Mouse (Mus musculus) frontal cortex, postnatal 25 days (tissue): ENCODE results near the gene Col16a1.

Experiments
- DNase-seq, 2 experiments: peaks; one replicate each; pipeline ENCODE4 v3.0.0; 2022; ENCODE audit warnings: low spot score in 2 of 2

Gene Col16a1

DNA sequence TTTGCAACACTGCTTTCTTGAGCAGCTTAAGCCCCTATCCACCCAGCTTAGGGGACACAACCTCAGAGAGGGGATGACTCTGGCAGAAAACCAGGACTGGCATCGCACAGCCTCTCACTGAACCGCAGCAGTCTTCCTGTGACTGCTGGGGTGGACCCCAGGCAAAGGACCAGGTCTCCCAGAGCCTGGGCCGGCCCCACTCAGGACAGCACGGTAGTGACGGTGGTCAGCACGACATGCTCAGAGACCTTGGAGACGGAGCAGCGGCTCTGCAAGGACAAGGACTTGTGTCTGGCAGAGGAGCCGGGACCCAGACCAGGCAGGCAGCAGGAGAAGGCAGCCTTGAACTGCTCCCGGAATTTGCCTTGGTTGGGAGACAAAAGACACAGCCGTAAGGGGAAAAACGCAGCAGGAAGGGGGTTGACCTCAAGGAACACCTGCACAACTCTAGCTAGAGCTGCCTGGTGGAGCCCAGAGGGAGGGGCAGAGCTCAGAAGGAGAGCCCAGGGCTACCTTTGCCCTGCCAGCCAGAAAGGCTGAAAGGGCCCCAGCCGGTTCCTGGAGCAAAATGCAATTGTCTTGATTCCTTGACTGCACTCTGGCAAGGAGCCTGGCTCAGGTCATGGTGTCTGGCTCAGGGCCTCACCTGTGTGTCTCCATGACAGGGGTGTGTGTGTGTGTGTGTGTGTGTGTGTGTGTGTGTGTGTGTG is 83.2 kb downstream of the Col16a1 start:
- no peak for DNase-seq

DNA sequence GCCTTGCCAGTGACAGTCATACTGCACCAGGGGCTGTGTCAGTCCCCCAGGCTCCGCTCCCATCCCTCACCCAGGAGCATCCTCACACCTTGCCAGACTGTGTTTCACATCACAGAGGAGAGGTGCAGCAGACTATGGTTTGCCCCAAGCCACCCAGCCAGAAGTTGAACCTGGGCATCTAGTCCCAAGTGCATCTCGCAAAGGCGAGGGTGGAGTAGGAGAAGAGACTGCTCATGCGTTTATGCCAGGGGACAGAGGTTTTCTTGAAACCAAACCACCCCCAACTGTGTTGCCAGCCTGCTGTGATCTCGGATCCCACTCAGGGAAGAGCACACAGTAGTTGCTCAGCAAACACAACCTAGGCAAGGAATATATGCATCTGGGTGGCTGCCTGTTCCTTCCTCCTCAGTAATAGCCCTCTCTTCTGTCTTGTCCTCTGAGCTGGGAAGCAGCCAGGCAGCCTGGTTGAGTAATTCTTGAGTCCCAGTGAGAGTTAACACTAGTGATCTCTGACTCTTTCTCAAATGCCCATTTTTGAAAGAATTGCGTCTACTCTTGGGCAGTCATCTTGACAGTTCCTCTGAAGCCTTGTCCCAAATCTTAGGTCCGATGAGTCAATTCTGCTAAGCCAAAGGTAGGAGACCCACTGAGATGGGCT is 83.9 kb downstream of the Col16a1 start:
- no peak for DNase-seq

DNA sequence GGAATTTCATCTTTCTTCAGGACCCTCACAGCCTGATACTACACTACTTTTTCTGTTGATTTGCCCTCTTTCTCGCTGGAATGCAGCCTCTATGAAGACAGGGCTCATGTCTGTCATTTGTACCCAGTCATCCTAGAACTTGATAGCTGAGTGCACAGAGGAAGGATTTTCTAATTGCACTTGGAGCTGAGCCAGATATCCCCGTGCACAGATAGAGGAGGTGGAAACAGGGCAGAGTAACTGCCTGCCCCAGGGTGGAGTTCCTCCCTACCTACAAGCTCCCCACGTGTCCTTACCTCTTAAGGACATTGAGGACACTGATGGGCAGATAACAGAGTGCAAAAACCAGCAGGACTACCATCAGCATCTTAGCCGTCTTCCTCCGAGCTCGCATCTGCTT is 85.8 kb downstream of the Col16a1 start:
- DNase-seq, result no peak

DNA sequence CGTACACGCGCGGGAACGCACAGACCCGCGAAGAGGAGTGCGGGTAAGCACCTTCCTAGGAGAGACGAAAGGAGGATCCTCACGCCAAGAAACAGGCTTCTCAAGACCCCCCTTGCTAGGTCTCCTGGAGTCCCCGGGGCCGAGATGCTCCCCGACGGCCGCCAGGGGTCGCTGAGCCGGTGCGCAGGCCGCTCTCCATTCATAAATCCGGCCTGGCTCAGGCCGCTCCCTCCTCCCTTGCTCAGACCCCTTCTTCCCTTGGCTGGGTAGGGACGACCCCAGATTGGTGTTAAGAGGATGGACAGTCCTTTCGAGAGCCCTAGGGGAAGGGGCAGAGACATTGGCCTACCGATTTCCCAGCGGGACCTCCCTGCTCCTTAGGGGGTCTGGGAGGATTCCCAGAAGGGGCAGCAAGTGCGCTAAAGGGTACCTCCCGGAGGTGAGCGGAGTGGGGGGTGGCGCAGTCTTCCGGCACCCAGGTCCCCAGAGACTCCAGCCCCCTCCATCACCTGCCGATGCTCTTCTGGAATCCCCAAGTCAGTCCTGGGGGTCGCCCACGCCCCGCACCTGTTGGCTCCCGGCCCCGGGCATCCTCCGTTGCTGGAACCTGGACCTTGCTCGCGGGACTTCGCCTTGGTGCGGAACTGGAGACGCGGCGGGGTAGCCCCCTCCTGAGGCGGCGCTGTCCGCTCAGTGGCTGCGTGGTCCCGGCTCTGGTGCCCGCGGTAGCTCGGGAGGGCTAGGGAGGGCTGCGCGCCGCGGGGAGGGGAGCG is 91.0 kb downstream of the Col16a1 start:
- peak; percentile 33 to 54 for DNase-seq

DNA sequence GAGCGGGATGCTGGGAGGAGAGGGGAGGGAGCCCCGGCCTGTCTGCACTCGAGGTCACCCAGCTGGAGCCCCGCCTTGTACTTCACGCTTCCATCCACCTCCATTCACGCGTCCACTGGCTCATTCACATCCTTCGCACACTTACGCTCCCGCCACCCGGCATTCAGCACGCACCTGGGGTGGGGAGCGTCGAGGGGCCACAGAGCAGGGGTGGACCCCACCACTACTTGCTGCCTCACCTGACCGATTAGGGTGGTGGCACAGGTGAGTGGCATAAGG is 91.5 kb downstream of the Col16a1 start, which contains the start of gene Hcrtr1:
Gene Hcrtr1 (minus strand): TSS at position 146 of the 279 bp plus-strand sequence.
- no peak for DNase-seq

DNA sequence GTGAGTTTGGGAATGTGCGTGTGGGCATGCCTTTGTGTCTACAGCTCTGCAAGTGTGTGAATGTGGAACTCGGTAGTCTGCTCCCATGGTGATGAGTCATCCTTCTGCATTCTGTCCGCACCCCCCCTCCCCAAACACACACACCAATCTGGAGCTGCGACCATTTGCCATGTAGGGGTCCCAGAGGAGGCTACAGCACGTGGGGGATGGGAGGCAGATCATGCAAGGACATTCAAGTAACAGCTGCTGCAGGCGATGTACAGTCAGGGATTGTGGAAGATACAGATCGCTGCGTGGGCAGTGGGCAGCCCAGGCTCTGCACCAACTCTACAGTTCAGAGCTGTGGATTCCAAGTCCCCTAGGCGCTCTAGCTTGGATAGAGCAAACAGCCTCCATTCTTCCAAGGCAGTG is 93.4 kb downstream of the Col16a1 start:
- peak; percentile 38 to 60 for DNase-seq

DNA sequence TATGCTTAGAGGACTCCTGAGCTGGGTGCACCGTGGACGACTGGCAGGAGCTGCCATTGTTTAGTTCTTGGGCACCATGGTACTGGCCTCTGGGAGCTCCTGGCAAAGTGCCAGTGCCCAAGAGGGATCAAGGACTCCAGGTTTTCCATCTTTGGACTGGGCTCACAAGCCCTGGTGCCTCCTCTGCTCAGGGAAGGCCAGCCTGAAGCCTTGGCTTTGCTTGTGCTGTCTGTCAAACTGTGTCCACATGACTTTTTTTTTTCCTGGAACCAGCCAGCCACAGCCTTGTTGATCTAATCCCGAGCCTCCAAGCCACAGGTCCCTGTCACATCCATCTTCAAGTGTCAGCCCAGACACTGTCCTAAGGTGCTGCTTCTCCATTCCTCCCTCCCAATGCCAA is 94.1 kb downstream of the Col16a1 start:
- DNase-seq, result no peak

DNA sequence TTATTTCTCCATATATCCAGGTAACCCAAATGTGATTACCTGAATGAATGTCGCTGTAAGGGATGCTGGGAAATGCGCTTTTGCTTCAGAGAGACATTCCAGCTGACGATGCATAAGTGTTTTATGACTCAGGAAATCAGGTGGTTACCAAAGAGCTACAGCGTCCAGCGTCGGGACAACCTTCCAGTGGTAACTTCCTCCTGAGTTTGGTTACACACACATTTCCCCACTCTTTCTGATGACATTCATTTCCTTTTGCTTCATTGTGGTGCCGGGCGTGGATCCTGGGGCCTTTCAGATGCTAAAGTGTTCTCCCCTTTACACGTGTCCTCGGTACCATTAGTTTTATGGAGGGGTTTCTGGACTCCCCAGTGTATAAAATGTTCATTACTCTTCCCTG is 100.8 kb downstream of the Col16a1 start:
- DNase-seq, result no peak
